Mouse (Mus musculus): ENCODE measurements around the gene Gm9495. TPM values are rescaled to one million over a fixed set of nuclear protein-coding genes. Genes with fewer than 3 reads are reported as not detected.
"Not testable (repeated sequence)": the region's sequence is repeated elsewhere in the genome, so short reads cannot be mapped to it uniquely, and the experiment has no call there.

Gm9495 gene
- polyA plus RNA-seq (2012; rRNA removed) = 5.4 and 5.7 TPM in 2 replicates

GRCm38 (mm10) chr8:69453465-69453864 lies at the start of gene Gm9495:
Gene Gm9495 (minus strand): TSS chr8:69453565.
- H3K36me3 ChIP-seq (ENCODE audit: control insufficient read depth, insufficient read depth, low read length); H3K27me3 ChIP-seq (ENCODE audit: control insufficient read depth, insufficient read depth, low read length): not testable (repeated sequence)

GRCm38 (mm10) chr8:69474946-69475345 lies 21.6 kb upstream of the Gm9495 start:
- H3K27me3 ChIP-seq (ENCODE audit: control insufficient read depth, insufficient read depth, low read length); H3K4me3 ChIP-seq (ENCODE audit: control insufficient read depth, low read depth, low read length); H3K36me3 ChIP-seq (ENCODE audit: control insufficient read depth, insufficient read depth, low read length); H3K4me1 ChIP-seq (ENCODE audit: control insufficient read depth, insufficient read depth, low read length); H3K27ac ChIP-seq (ENCODE audit: control insufficient read depth, insufficient read depth, low read depth, low read length): not testable (repeated sequence)

More at GRCm38 (mm10) chr8:69453465-69453864, at the start of gene Gm9495:
- H3K27ac ChIP-seq (ENCODE audit: control insufficient read depth, insufficient read depth, low read depth, low read length); H3K4me1 ChIP-seq (ENCODE audit: control insufficient read depth, insufficient read depth, low read length): not testable (repeated sequence)
- H3K4me3 ChIP-seq (ENCODE audit: control insufficient read depth, low read depth, low read length) = peak within 1 kb of the TSS; percentile 63

- not testable (repeated sequence) for H3K36me3 ChIP-seq (ENCODE audit: control insufficient read depth, insufficient read depth, low read length); H3K27me3 ChIP-seq (ENCODE audit: control insufficient read depth, insufficient read depth, low read length); H3K4me3 ChIP-seq (ENCODE audit: control insufficient read depth, low read depth, low read length); H3K27ac ChIP-seq (ENCODE audit: control insufficient read depth, insufficient read depth, low read depth, low read length); H3K4me1 ChIP-seq (ENCODE audit: control insufficient read depth, insufficient read depth, low read length)
Observed at GRCm38 (mm10) chr8:69420018-69420417, 33.3 kb downstream of the Gm9495 start.

GRCm38 (mm10) chr8:69414326-69414725 lies 39.0 kb downstream of the Gm9495 start:
- H3K4me3 ChIP-seq (ENCODE audit: control insufficient read depth, low read depth, low read length) = no peak overlapping the region
- TF ChIP-seq POLR2A (IDR thresholded peaks at IDR 0.05; ENCODE audit: control insufficient read depth, low read depth, low read length) = no peak
- TF ChIP-seq CTCF (IDR thresholded peaks at IDR 0.05; ENCODE audit: control insufficient read depth, insufficient read depth, insufficient replicate concordance, low read depth, low read length) = no peak
- no peaks in the 10 kb centered on the region for H3K36me3 ChIP-seq (ENCODE audit: control insufficient read depth, insufficient read depth, low read length)
- no peaks in the 10 kb centered on the region for H3K4me1 ChIP-seq (ENCODE audit: control insufficient read depth, insufficient read depth, low read length)
- H3K27ac ChIP-seq (ENCODE audit: control insufficient read depth, insufficient read depth, low read depth, low read length) = no peak overlapping the region
- no peaks in the 10 kb centered on the region for H3K27me3 ChIP-seq (ENCODE audit: control insufficient read depth, insufficient read depth, low read length)

GRCm38 (mm10) chr8:69404768-69405167 lies 48.6 kb downstream of the Gm9495 start:
- H3K4me1 ChIP-seq (ENCODE audit: control insufficient read depth, insufficient read depth, low read length) = peaks cover 2% of the 10 kb centered on the region
- no peak overlapping the region for H3K4me3 ChIP-seq (ENCODE audit: control insufficient read depth, low read depth, low read length)
- H3K36me3 ChIP-seq (ENCODE audit: control insufficient read depth, insufficient read depth, low read length) = no peaks in the 10 kb centered on the region
- TF ChIP-seq CTCF (IDR thresholded peaks at IDR 0.05; ENCODE audit: control insufficient read depth, insufficient read depth, insufficient replicate concordance, low read depth, low read length) (no peak), POLR2A (IDR thresholded peaks at IDR 0.05; ENCODE audit: control insufficient read depth, low read depth, low read length) (no peak)
- no peaks in the 10 kb centered on the region for H3K27me3 ChIP-seq (ENCODE audit: control insufficient read depth, insufficient read depth, low read length)
- H3K27ac ChIP-seq (ENCODE audit: control insufficient read depth, insufficient read depth, low read depth, low read length) = no peak overlapping the region

- peak overlapping the region; percentile 90 for H3K4me3 ChIP-seq (ENCODE audit: control insufficient read depth, low read depth, low read length)
- no peaks in the 10 kb centered on the region for H3K36me3 ChIP-seq (ENCODE audit: control insufficient read depth, insufficient read depth, low read length)
- TF ChIP-seq POLR2A (IDR thresholded peaks at IDR 0.05; ENCODE audit: control insufficient read depth, low read depth, low read length) (no peak), CTCF (IDR thresholded peaks at IDR 0.05; ENCODE audit: control insufficient read depth, insufficient read depth, insufficient replicate concordance, low read depth, low read length) (no peak)
- no peak overlapping the region; the same call in 1 of the 2 replicates for H3K27ac ChIP-seq (ENCODE audit: control insufficient read depth, insufficient read depth, low read depth, low read length)
- H3K4me1 ChIP-seq (ENCODE audit: control insufficient read depth, insufficient read depth, low read length) = peaks cover 10% of the 10 kb centered on the region
- H3K27me3 ChIP-seq (ENCODE audit: control insufficient read depth, insufficient read depth, low read length) = no peaks in the 10 kb centered on the region
Observed at GRCm38 (mm10) chr8:69399956-69400443, 53.4 kb downstream of the Gm9495 start.

GRCm38 (mm10) chr8:69399181-69399955 lies 54.0 kb downstream of the Gm9495 start:
- Histone ChIP-seq H3K4me1 (ENCODE audit: control insufficient read depth, insufficient read depth, low read length) (peaks cover 10% of the 10 kb centered on the region), H3K36me3 (ENCODE audit: control insufficient read depth, insufficient read depth, low read length) (no peaks in the 10 kb centered on the region), H3K27ac (ENCODE audit: control insufficient read depth, insufficient read depth, low read depth, low read length) (peak overlapping the region; percentile 79), H3K27me3 (ENCODE audit: control insufficient read depth, insufficient read depth, low read length) (no peaks in the 10 kb centered on the region), H3K4me3 (ENCODE audit: control insufficient read depth, low read depth, low read length) (peak overlapping the region; percentile 90)
- TF ChIP-seq POLR2A (IDR thresholded peaks at IDR 0.05; ENCODE audit: control insufficient read depth, low read depth, low read length) (no peak), CTCF (IDR thresholded peaks at IDR 0.05; ENCODE audit: control insufficient read depth, insufficient read depth, insufficient replicate concordance, low read depth, low read length) (no peak)

GRCm38 (mm10) chr8:69396196-69396595 lies 57.2 kb downstream of the Gm9495 start:
- Histone ChIP-seq H3K27ac (ENCODE audit: control insufficient read depth, insufficient read depth, low read depth, low read length) (no peak overlapping the region), H3K36me3 (ENCODE audit: control insufficient read depth, insufficient read depth, low read length) (no peaks in the 10 kb centered on the region), H3K27me3 (ENCODE audit: control insufficient read depth, insufficient read depth, low read length) (no peaks in the 10 kb centered on the region), H3K4me1 (ENCODE audit: control insufficient read depth, insufficient read depth, low read length) (peaks cover 10% of the 10 kb centered on the region), H3K4me3 (ENCODE audit: control insufficient read depth, low read depth, low read length) (no peak overlapping the region)
- no peak for TF ChIP-seq CTCF (IDR thresholded peaks at IDR 0.05; ENCODE audit: control insufficient read depth, insufficient read depth, insufficient replicate concordance, low read depth, low read length)
- TF ChIP-seq POLR2A (IDR thresholded peaks at IDR 0.05; ENCODE audit: control insufficient read depth, low read depth, low read length) = no peak

All from testis, adult 2 months (tissue).